In the genomic region with DNA sequence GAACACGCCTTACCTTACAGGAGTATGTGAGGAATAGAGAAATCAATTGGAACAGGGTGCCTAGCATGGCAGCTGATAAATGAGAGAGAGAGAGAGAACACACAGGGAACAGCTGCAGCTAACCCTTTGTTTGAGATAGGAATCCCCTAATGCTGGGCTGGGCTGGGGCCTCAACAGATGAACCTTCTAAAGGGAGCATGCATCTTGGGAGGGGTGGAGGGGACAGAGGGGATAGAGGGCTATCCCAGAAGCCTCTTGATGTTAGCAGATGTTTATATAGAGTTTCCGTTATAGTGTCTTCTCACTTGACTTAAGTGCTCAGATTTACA, we compare ENCODE assay signal across 15 mouse cellular contexts. TPM values are rescaled to one million over a fixed set of nuclear protein-coding genes. Genes with fewer than 3 reads are reported as not detected.
DNase-seq lines count a peak whose midpoint lies in the region; ATAC-seq lines count a peak whose summit lies in the region.
"Had no signal": no experiment of that assay in that cellular context is flagged by ENCODE, and none has a peak within 500 bp of the region (broad histone marks: within the 10 kb centered on the region; RNA-seq: fewer than 3 reads in every experiment).

No protein-coding gene starts in this region.

- no peak overlapping the region for H3K27ac ChIP-seq in intestine, embryonic 14.5 days (ENCODE audit: low read depth)
- H3K27ac ChIP-seq in intestine, embryonic 15.5 days: no peak overlapping the region
- peak overlapping the region; percentile 32; the same call in 1 of the 2 replicates for H3K27ac ChIP-seq in embryonic facial prominence, embryonic 12.5 days
- H3K27ac ChIP-seq in hindbrain, embryonic 11.5 days (ENCODE audit: low read depth, low read length): peak overlapping the region; percentile 80
- H3K27ac ChIP-seq in midbrain, embryonic 13.5 days: peak overlapping the region; percentile 42
- H3K27ac ChIP-seq: liver, embryonic 14.5 days had no signal

- no peaks in the 10 kb centered on the region for H3K27me3 ChIP-seq in intestine, embryonic 14.5 days (replicated peaks; ENCODE audit: control insufficient read depth, insufficient read depth, low read length)
- no peaks in the 10 kb centered on the region for H3K27me3 ChIP-seq in intestine, embryonic 15.5 days (replicated peaks)
- H3K27me3 ChIP-seq in embryonic facial prominence, embryonic 12.5 days: no peaks in the 10 kb centered on the region
- no peaks in the 10 kb centered on the region for H3K27me3 ChIP-seq in hindbrain, embryonic 11.5 days (ENCODE audit: control insufficient read depth, insufficient read depth, low read length)
- H3K27me3 ChIP-seq in midbrain, embryonic 13.5 days: no peaks in the 10 kb centered on the region

- no peaks in the 10 kb centered on the region for H3K36me3 ChIP-seq in intestine, embryonic 14.5 days (ENCODE audit: control insufficient read depth, insufficient read depth, low read length)
- H3K36me3 ChIP-seq in intestine, embryonic 15.5 days: no peaks in the 10 kb centered on the region
- H3K36me3 ChIP-seq in embryonic facial prominence, embryonic 12.5 days: no peaks in the 10 kb centered on the region
- no peaks in the 10 kb centered on the region for H3K36me3 ChIP-seq in hindbrain, embryonic 11.5 days (ENCODE audit: control insufficient read depth, insufficient read depth, low read length)
- no peaks in the 10 kb centered on the region for H3K36me3 ChIP-seq in midbrain, embryonic 13.5 days
- H3K36me3 ChIP-seq: G1E had no signal

- DNase-seq in intestine, embryonic 14.5 days (ENCODE audit: low spot score): no peak
- DNase-seq in hindbrain, embryonic 11.5 days (ENCODE audit: low spot score): no peak
- no peak for DNase-seq in ovary, adult 18-20 months (ENCODE audit: low spot score)
- DNase-seq in cerebellum, adult 9-11 months: no peak
- DNase-seq in embryo, embryonic 9.5 days (ENCODE audit: extremely low spot score): no peak
- DNase-seq: cerebellum, adult 18-20 months; gastrocnemius, postnatal 10 days; kidney, adult 2 months; spleen, adult 18-20 months; thymus, postnatal 14 days had no signal

- no peak overlapping the region for H3K4me3 ChIP-seq in intestine, embryonic 14.5 days (ENCODE audit: low read depth, low read length)
- H3K4me3 ChIP-seq in intestine, embryonic 15.5 days (replicated peaks): no peak overlapping the region
- no peak overlapping the region for H3K4me3 ChIP-seq in embryonic facial prominence, embryonic 12.5 days
- no peak overlapping the region for H3K4me3 ChIP-seq in hindbrain, embryonic 11.5 days (ENCODE audit: low read depth, low read length)
- H3K4me3 ChIP-seq in midbrain, embryonic 13.5 days (replicated peaks): no peak overlapping the region

- peak overlapping the region; percentile 11; the same call in 1 of the 2 replicates for H3K4me2 ChIP-seq in intestine, embryonic 14.5 days (ENCODE audit: low read length)
- no peak overlapping the region for H3K4me2 ChIP-seq in intestine, embryonic 15.5 days (replicated peaks)
- no peak overlapping the region for H3K4me2 ChIP-seq in embryonic facial prominence, embryonic 12.5 days (replicated peaks)
- no peak overlapping the region for H3K4me2 ChIP-seq in hindbrain, embryonic 11.5 days (replicated peaks; ENCODE audit: low read depth, low read length)
- no peak overlapping the region for H3K4me2 ChIP-seq in midbrain, embryonic 13.5 days (replicated peaks)

- 0 out of 2 replicates have a peak, but pooled peaks have one; percentile 26 for ATAC-seq in intestine, embryonic 14.5 days (replicated peaks; ENCODE audit: low FRiP score, low TSS enrichment, low read depth)
- ATAC-seq in intestine, embryonic 15.5 days: no peak
- ATAC-seq in embryonic facial prominence, embryonic 12.5 days (ENCODE audit: insufficient number of reproducible peaks, insufficient read depth, low FRiP score, low TSS enrichment): peak; percentile 35; the same call in 1 of the 2 replicates
- ATAC-seq in hindbrain, embryonic 11.5 days (ENCODE audit: low FRiP score): peak; percentile 73
- ATAC-seq in midbrain, embryonic 13.5 days: peak; percentile 51

- H3K9ac ChIP-seq in intestine, embryonic 14.5 days (ENCODE audit: low read length): no peak overlapping the region
- H3K9ac ChIP-seq in intestine, embryonic 15.5 days: no peak overlapping the region
- no peak overlapping the region for H3K9ac ChIP-seq in embryonic facial prominence, embryonic 12.5 days
- H3K9ac ChIP-seq in hindbrain, embryonic 11.5 days (ENCODE audit: low read depth, low read length): no peak overlapping the region
- no peak overlapping the region for H3K9ac ChIP-seq in midbrain, embryonic 13.5 days (replicated peaks)
- H3K9ac ChIP-seq: liver, embryonic 14.5 days had no signal

- 45% methylated on average over 2 of the region's 2 CpGs for WGBS in intestine, embryonic 14.5 days
- WGBS in intestine, embryonic 15.5 days: 48% methylated on average over 2 of the region's 2 CpGs
- 71% methylated on average over 2 of the region's 2 CpGs for WGBS in embryonic facial prominence, embryonic 12.5 days
- 55% methylated on average over 2 of the region's 2 CpGs for WGBS in hindbrain, embryonic 11.5 days
- 48% methylated on average over 2 of the region's 2 CpGs for WGBS in midbrain, embryonic 13.5 days

- H3K9me3 ChIP-seq in intestine, embryonic 14.5 days (ENCODE audit: control insufficient read depth, low read length): no peaks in the 10 kb centered on the region
- no peaks in the 10 kb centered on the region for H3K9me3 ChIP-seq in intestine, embryonic 15.5 days
- no peaks in the 10 kb centered on the region for H3K9me3 ChIP-seq in embryonic facial prominence, embryonic 12.5 days
- H3K9me3 ChIP-seq in hindbrain, embryonic 11.5 days (ENCODE audit: control insufficient read depth, low read length): no peaks in the 10 kb centered on the region
- no peaks in the 10 kb centered on the region for H3K9me3 ChIP-seq in midbrain, embryonic 13.5 days
- H3K9me3 ChIP-seq: G1E had no signal

- H3K4me1 ChIP-seq in intestine, embryonic 14.5 days (replicated peaks; ENCODE audit: control insufficient read depth, insufficient read depth, low read length): peaks cover 18% of the 10 kb centered on the region
- H3K4me1 ChIP-seq in intestine, embryonic 15.5 days (replicated peaks): peaks cover 11% of the 10 kb centered on the region
- H3K4me1 ChIP-seq in embryonic facial prominence, embryonic 12.5 days: peaks cover 49% of the 10 kb centered on the region
- peaks cover 6% of the 10 kb centered on the region for H3K4me1 ChIP-seq in hindbrain, embryonic 11.5 days (replicated peaks; ENCODE audit: control insufficient read depth, insufficient read depth, low read length)
- peaks cover 36% of the 10 kb centered on the region for H3K4me1 ChIP-seq in midbrain, embryonic 13.5 days (replicated peaks)

RNA-seq across cellular contexts. Expression of gene St6gal1, which starts 26.9 kb away (rescaled TPM):
- polyA plus RNA-seq in intestine, embryonic 14.5 days (2014; fragmentation: Nextera tagmentation; extraction: Ambion mirVana): 22.4 and 26.7 TPM in 2 replicates
- 15.7 and 17.5 TPM in 2 replicates for polyA plus RNA-seq in intestine, embryonic 15.5 days (2015; fragmentation: Nextera tagmentation; extraction: Ambion mirVana)
- 29.6 and 31.7 TPM in 2 replicates for polyA plus RNA-seq in embryonic facial prominence, embryonic 12.5 days (2016; fragmentation: Nextera tagmentation; extraction: Ambion mirVana)
- 32.7 and 34.1 TPM in 2 replicates for polyA plus RNA-seq in hindbrain, embryonic 11.5 days (2014; fragmentation: Nextera tagmentation; extraction: Ambion mirVana)
- polyA plus RNA-seq in midbrain, embryonic 13.5 days (2015; fragmentation: Nextera tagmentation; extraction: Ambion mirVana): 43.1 and 44.5 TPM in 2 replicates

Comparison
In these comparisons a context has a peak if more than half of its experiments do, and no peak if none do; other contexts are left out.
1. H3K27ac ChIP-seq: peak in embryonic facial prominence, embryonic 12.5 days (single experiment), hindbrain, embryonic 11.5 days (single experiment) and midbrain, embryonic 13.5 days (single experiment); none in intestine, embryonic 14.5 days (single experiment) and intestine, embryonic 15.5 days (single experiment).